ENCODE assay signal across 21 mouse cellular contexts in the genomic region with DNA sequence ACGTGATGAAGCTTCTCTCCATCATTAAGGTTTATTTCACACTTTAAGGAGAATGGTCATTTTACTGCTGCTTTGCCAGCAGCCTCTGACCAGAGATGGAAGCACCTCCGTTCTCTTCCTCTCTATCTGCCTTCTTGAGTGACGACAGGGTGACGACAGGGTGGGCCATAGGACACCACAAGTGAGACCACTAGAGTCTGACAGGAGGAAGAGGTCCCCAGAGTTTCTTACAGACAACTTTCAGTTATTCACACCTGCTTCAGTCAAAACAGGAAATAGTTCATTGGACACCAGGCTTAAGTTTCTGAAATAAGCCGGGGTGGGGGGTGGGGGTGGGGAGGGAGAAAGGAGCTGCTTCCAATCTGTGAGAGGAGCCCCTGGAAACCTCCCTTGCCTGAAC.
DNase-seq lines count a peak whose midpoint lies in the region; ATAC-seq and TF ChIP-seq lines count a peak whose summit lies in the region.
"Had no signal": no experiment of that assay in that cellular context is flagged by ENCODE, and none has a peak within 500 bp of the region (broad histone marks: within the 10 kb centered on the region; RNA-seq: fewer than 3 reads in every experiment).

No protein-coding gene starts in this region.

- no peak for TF ChIP-seq CTCF in CH12.LX (conservative IDR thresholded peaks at IDR 0.05 in 1 of 2, IDR thresholded peaks at IDR 0.05 in 1 of 2; ENCODE audit: low read depth in 2 of 2, low read length in 2 of 2)

- H3K4me3 ChIP-seq in CH12.LX (replicated peaks in 1 of 3; ENCODE audit: low read depth in 2 of 3, low read length in 2 of 3, poor library complexity in 1 of 3): no peak overlapping the region
- H3K4me3 ChIP-seq in limb, embryonic 14.5 days (replicated peaks; ENCODE audit: low read length): no peak overlapping the region
- no peak overlapping the region for H3K4me3 ChIP-seq in hindbrain, embryonic 12.5 days
- H3K4me3 ChIP-seq: gastrocnemius, adult 2 months; heart, embryonic 13.5 days; midbrain, embryonic 10.5 days had no signal

- peak overlapping the region; percentile 39; the same call in 1 of the 2 replicates for H3K4me2 ChIP-seq in CH12.LX (ENCODE audit: insufficient read depth, low read depth, poor library complexity, severe bottlenecking)
- H3K4me2 ChIP-seq in limb, embryonic 14.5 days (replicated peaks; ENCODE audit: low read depth, low read length, severe bottlenecking): no peak overlapping the region
- H3K4me2 ChIP-seq in hindbrain, embryonic 12.5 days (replicated peaks): no peak overlapping the region
- H3K4me2 ChIP-seq: heart, embryonic 13.5 days; lung, embryonic 14.5 days had no signal

- no peaks in the 10 kb centered on the region for H3K9me3 ChIP-seq in CH12.LX (replicated peaks; ENCODE audit: low read length)
- H3K9me3 ChIP-seq in limb, embryonic 14.5 days (ENCODE audit: control insufficient read depth, low read length): no peaks in the 10 kb centered on the region
- no peaks in the 10 kb centered on the region for H3K9me3 ChIP-seq in hindbrain, embryonic 12.5 days (replicated peaks)
- H3K9me3 ChIP-seq: heart, embryonic 13.5 days; midbrain, embryonic 10.5 days had no signal

- ATAC-seq in limb, embryonic 14.5 days (ENCODE audit: low FRiP score, low read depth): 0 out of 2 replicates have a peak, but pooled peaks have one; percentile 37
- no peak for ATAC-seq in hindbrain, embryonic 12.5 days (ENCODE audit: low FRiP score)
- no peak for ATAC-seq in cerebellum, adult (ENCODE audit: insufficient number of reproducible peaks, low FRiP score, low TSS enrichment)
- ATAC-seq: forebrain, postnatal 0 days; hindbrain, postnatal 0 days; intestine, postnatal 0 days had no signal

- H3K4me1 ChIP-seq in CH12.LX (ENCODE audit: control insufficient read depth in 1 of 2, insufficient read depth in 2 of 2): peaks cover 3 to 12% of the 10 kb centered on the region in 2 experiments; a peak in 3 of 4 replicates
- H3K4me1 ChIP-seq in limb, embryonic 14.5 days (ENCODE audit: control insufficient read depth, insufficient read depth, low read length): peaks cover 6% of the 10 kb centered on the region; the same call in 1 of the 2 replicates
- H3K4me1 ChIP-seq in hindbrain, embryonic 12.5 days: no peaks in the 10 kb centered on the region
- H3K4me1 ChIP-seq: midbrain, embryonic 10.5 days had no signal

- no peaks in the 10 kb centered on the region for H3K79me2 ChIP-seq in CH12.LX (replicated peaks; ENCODE audit: control insufficient read depth, extremely low read depth, insufficient read depth, poor library complexity, severe bottlenecking)

- dilution Hi-C loops in CH12.LX (cut with MboI; ENCODE audit: extremely low pct_ligation_motif_present, extremely low pct_unique_long_range_greater_than_20kb, low sequenced_read_pairs): no loop called here

- TF ChIP-seq POLR2A in CH12.LX (IDR thresholded peaks at IDR 0.05; ENCODE audit: low read depth, low read length): no peak
- TF ChIP-seq POLR2A in limb, embryonic 14.5 days (IDR thresholded peaks at IDR 0.05; ENCODE audit: borderline replicate concordance, extremely low read depth, insufficient read depth, insufficient read length): no peak

- no peak overlapping the region for H3K27ac ChIP-seq in CH12.LX (ENCODE audit: insufficient read depth, low read depth)
- no peak overlapping the region for H3K27ac ChIP-seq in limb, embryonic 14.5 days (replicated peaks; ENCODE audit: low read depth, low read length)
- no peak overlapping the region for H3K27ac ChIP-seq in hindbrain, embryonic 12.5 days
- H3K27ac ChIP-seq: gastrocnemius, adult 2 months; heart, embryonic 13.5 days; hindbrain, postnatal 0 days; kidney, postnatal 0 days; midbrain, embryonic 10.5 days had no signal

- H3K36me3 ChIP-seq in CH12.LX (replicated peaks in 1 of 2; ENCODE audit: control insufficient read depth in 1 of 2, insufficient read depth in 1 of 2, low read length in 1 of 2): no peaks in the 10 kb centered on the region
- H3K36me3 ChIP-seq in limb, embryonic 14.5 days (ENCODE audit: control insufficient read depth, insufficient read depth, low read length): no peaks in the 10 kb centered on the region
- H3K36me3 ChIP-seq in hindbrain, embryonic 12.5 days: no peaks in the 10 kb centered on the region
- H3K36me3 ChIP-seq: heart, embryonic 13.5 days; midbrain, embryonic 10.5 days had no signal

- no peaks in the 10 kb centered on the region for H3K27me3 ChIP-seq in CH12.LX (replicated peaks)
- no peaks in the 10 kb centered on the region for H3K27me3 ChIP-seq in limb, embryonic 14.5 days (ENCODE audit: control insufficient read depth, insufficient read depth, low read length)
- no peaks in the 10 kb centered on the region for H3K27me3 ChIP-seq in hindbrain, embryonic 12.5 days
- H3K27me3 ChIP-seq: heart, embryonic 13.5 days had no signal

- H3K9ac ChIP-seq in CH12.LX (ENCODE audit: insufficient read depth, low read depth): no peak overlapping the region
- no peak overlapping the region for H3K9ac ChIP-seq in limb, embryonic 14.5 days (ENCODE audit: low read depth, low read length, severe bottlenecking)
- no peak overlapping the region for H3K9ac ChIP-seq in hindbrain, embryonic 12.5 days
- H3K9ac ChIP-seq: forebrain, postnatal 0 days; heart, embryonic 13.5 days; lung, embryonic 14.5 days had no signal

- TF ChIP-seq RAD21 in CH12.LX (IDR thresholded peaks at IDR 0.05; ENCODE audit: low read depth, low read length): no peak

- WGBS in limb, embryonic 14.5 days: 49% methylated on average over 5 of the region's 5 CpGs
- 69% methylated on average over 4 of the region's 5 CpGs for WGBS in hindbrain, embryonic 12.5 days

- DNase-seq in B cell, adult 2 months: peak; percentile 56 to 59
- peak; percentile 16 for DNase-seq in CH12.LX (ENCODE audit: extremely low read depth)
- no peak for DNase-seq in limb, embryonic 14.5 days (ENCODE audit: low spot score)
- peak; percentile 39 for DNase-seq in thymus, postnatal 14 days
- DNase-seq in left cerebral cortex, postnatal 4 days: no peak
- DNase-seq: cerebellum, adult 9-11 months; embryo, embryonic 11 days; forebrain, postnatal 0 days; gastrocnemius, adult 2 months; heart, adult 11 months; heart, postnatal 36 days; lung, embryonic 14.5 days; lung, postnatal 36 days; retina, postnatal 1 day had no signal

- in situ Hi-C loops in CH12.LX (cut with MboI; ENCODE audit: low pct_ligation_motif_present, low pct_unique_long_range_greater_than_20kb, low sequenced_read_pairs): no loop called here

- TF ChIP-seq EP300 in CH12.LX (IDR thresholded peaks at IDR 0.05; ENCODE audit: low read length): no peak

- intact Hi-C loops in left cerebral cortex, postnatal 4 days (cut with DNase I): no loop called here

TF ChIP-seq in CH12.LX, 34 proteins besides CTCF, POLR2A, EP300 and RAD21:
- no peak for TF ChIP-seq ZMIZ1 (IDR thresholded peaks at IDR 0.05; ENCODE audit: low read depth, low read length)
- TF ChIP-seq SMC3 (IDR thresholded peaks at IDR 0.05; ENCODE audit: low read depth, low read length): no peak
- TF ChIP-seq IRF4 (IDR thresholded peaks at IDR 0.05; ENCODE audit: low read depth, low read length): no peak
- no peak for TF ChIP-seq NELFE (IDR thresholded peaks at IDR 0.05; ENCODE audit: low read depth, low read length)
- TF ChIP-seq USF2 (conservative IDR thresholded peaks at IDR 0.05; ENCODE audit: low read depth, low read length): no peak
- no peak for TF ChIP-seq MXI1 (IDR thresholded peaks at IDR 0.05; ENCODE audit: low read depth, low read length)
- no peak for TF ChIP-seq GABPA (IDR thresholded peaks at IDR 0.05; ENCODE audit: insufficient replicate concordance, low read depth, low read length)
- 0 out of 2 replicates have a peak, but pooled peaks have one; percentile 28 for TF ChIP-seq BHLHE40 (IDR thresholded peaks at IDR 0.05; ENCODE audit: low read depth, low read length)
- TF ChIP-seq USF1 (IDR thresholded peaks at IDR 0.05; ENCODE audit: low read depth, low read length): peak; percentile 26; the same call in 1 of the 2 replicates
- TF ChIP-seq TCF12 (IDR thresholded peaks at IDR 0.05; ENCODE audit: low read depth, low read length): no peak
TF ChIP-seq in CH12.LX: peak in this region for 2.

Comparison
In these comparisons a context has a peak if more than half of its experiments do, and no peak if none do; other contexts are left out.
1. DNase-seq: peak in B cell, adult 2 months (2 of 2), CH12.LX (single experiment) and thymus, postnatal 14 days (single experiment); none in limb, embryonic 14.5 days (single experiment) and left cerebral cortex, postnatal 4 days (single experiment).